Mouse (Mus musculus): ENCODE results near the gene Timm9. TPM values are rescaled to one million over a fixed set of nuclear protein-coding genes. Genes with fewer than 3 reads are reported as not detected.

The Timm9 gene
- polyA plus RNA-seq, 1 experiment from 2014 or later = 60.9 TPM

- H3K27me3 ChIP-seq (ENCODE audit: control insufficient read depth, insufficient read depth, low read length) = no peaks in the 10 kb centered on the region
- H3K9me3 ChIP-seq (ENCODE audit: control insufficient read depth, low read length) = no peaks in the 10 kb centered on the region
- H3K4me3 ChIP-seq (ENCODE audit: low read depth, low read length) = no peak overlapping the region
- H3K4me1 ChIP-seq (replicated peaks; ENCODE audit: control insufficient read depth, insufficient read depth) = 0 out of 2 replicates have a peak, but pooled peaks cover 2% of the 10 kb centered on the region
- no peak overlapping the region for H3K27ac ChIP-seq (replicated peaks)
- TF ChIP-seq CTCF (IDR thresholded peaks at IDR 0.05; ENCODE audit: low read depth) (peak; percentile 50), EP300 (optimal IDR thresholded peaks at IDR 0.05) (no peak)
- no peak overlapping the region for H3K4me2 ChIP-seq (replicated peaks; ENCODE audit: low read depth)
- peaks cover 5% of the 10 kb centered on the region; the same call in 1 of the 2 replicates for H3K36me3 ChIP-seq (ENCODE audit: control insufficient read depth, insufficient read depth, low read length)
- no peak overlapping the region for H3K9ac ChIP-seq (ENCODE audit: low read length)
- DNase-seq (ENCODE audit: low spot score) = no peak
- ATAC-seq (ENCODE audit: low FRiP score, low TSS enrichment) = no peak
- 77% methylated on average over 5 of the region's 5 CpGs for WGBS
These were observed 2.9 kb upstream of the Timm9 start for GRCm38 (mm10) chr12:71139258-71139828.

- H3K9ac ChIP-seq (ENCODE audit: low read length) = peak overlapping the region; percentile 64
- WGBS = 3% methylated on average over 11 of the region's 11 CpGs
- no peaks in the 10 kb centered on the region for H3K27me3 ChIP-seq (ENCODE audit: control insufficient read depth, insufficient read depth, low read length)
- no peaks in the 10 kb centered on the region for H3K9me3 ChIP-seq (ENCODE audit: control insufficient read depth, low read length)
- peak overlapping the region; percentile 93 for H3K4me3 ChIP-seq (ENCODE audit: low read depth, low read length)
- TF ChIP-seq EP300 (optimal IDR thresholded peaks at IDR 0.05) = no peak
- no peak for TF ChIP-seq CTCF (IDR thresholded peaks at IDR 0.05; ENCODE audit: low read depth)
- DNase-seq (ENCODE audit: low spot score) = no peak
- peaks cover 5% of the 10 kb centered on the region; the same call in 1 of the 2 replicates for H3K36me3 ChIP-seq (ENCODE audit: control insufficient read depth, insufficient read depth, low read length)
- H3K4me1 ChIP-seq (replicated peaks; ENCODE audit: control insufficient read depth, insufficient read depth) = 0 out of 2 replicates have a peak, but pooled peaks cover 2% of the 10 kb centered on the region
- ATAC-seq (ENCODE audit: low FRiP score, low TSS enrichment) = no peak
- H3K4me2 ChIP-seq (replicated peaks; ENCODE audit: low read depth) = peak overlapping the region; percentile 87
- no peak overlapping the region for H3K27ac ChIP-seq (replicated peaks)
These were observed 1.2 kb upstream of the Timm9 start for GRCm38 (mm10) chr12:71137686-71138085.

GRCm38 (mm10) chr12:71136974-71137491 is 549 bp upstream of the Timm9 start:
- Histone ChIP-seq H3K36me3 (ENCODE audit: control insufficient read depth, insufficient read depth, low read length) (peaks cover 3% of the 10 kb centered on the region; the same call in 1 of the 2 replicates), H3K4me3 (ENCODE audit: low read depth, low read length) (peak overlapping the region; percentile 93), H3K27ac (replicated peaks) (peak overlapping the region; percentile 80; the same call in 1 of the 2 replicates), H3K9ac (ENCODE audit: low read length) (peak overlapping the region; percentile 88), H3K4me1 (replicated peaks; ENCODE audit: control insufficient read depth, insufficient read depth) (0 out of 2 replicates have a peak, but pooled peaks cover 2% of the 10 kb centered on the region), H3K27me3 (ENCODE audit: control insufficient read depth, insufficient read depth, low read length) (no peaks in the 10 kb centered on the region), H3K4me2 (replicated peaks; ENCODE audit: low read depth) (peak overlapping the region; percentile 95), H3K9me3 (ENCODE audit: control insufficient read depth, low read length) (no peaks in the 10 kb centered on the region)
- WGBS = under 1% methylated on average over 30 of the region's 30 CpGs
- TF ChIP-seq CTCF (IDR thresholded peaks at IDR 0.05; ENCODE audit: low read depth) (no peak), EP300 (optimal IDR thresholded peaks at IDR 0.05) (peak; percentile 87)
- DNase-seq (ENCODE audit: low spot score) = peak; percentile 92
- peak; percentile 77 for ATAC-seq (ENCODE audit: low FRiP score, low TSS enrichment)

GRCm38 (mm10) chr12:71135581-71135980 is 903 bp downstream of the Timm9 start:
- DNase-seq (ENCODE audit: low spot score) (no peak), ATAC-seq (ENCODE audit: low FRiP score, low TSS enrichment) (no peak)
- Histone ChIP-seq H3K9ac (ENCODE audit: low read length) (no peak overlapping the region), H3K27ac (replicated peaks) (no peak overlapping the region), H3K27me3 (ENCODE audit: control insufficient read depth, insufficient read depth, low read length) (no peaks in the 10 kb centered on the region), H3K36me3 (ENCODE audit: control insufficient read depth, insufficient read depth, low read length) (no peaks in the 10 kb centered on the region; the same call in 1 of the 2 replicates), H3K9me3 (ENCODE audit: control insufficient read depth, low read length) (no peaks in the 10 kb centered on the region), H3K4me3 (ENCODE audit: low read depth, low read length) (peak overlapping the region; percentile 93), H3K4me2 (replicated peaks; ENCODE audit: low read depth) (peak overlapping the region; percentile 95), H3K4me1 (replicated peaks; ENCODE audit: control insufficient read depth, insufficient read depth) (0 out of 2 replicates have a peak, but pooled peaks cover 2% of the 10 kb centered on the region)
- WGBS = 26% methylated on average over 5 of the region's 5 CpGs
- TF ChIP-seq EP300 (optimal IDR thresholded peaks at IDR 0.05) (no peak), CTCF (IDR thresholded peaks at IDR 0.05; ENCODE audit: low read depth) (no peak)

- 89% methylated on average over 9 of the region's 9 CpGs for WGBS
- Histone ChIP-seq H3K27ac (replicated peaks) (no peak overlapping the region), H3K27me3 (ENCODE audit: control insufficient read depth, insufficient read depth, low read length) (no peaks in the 10 kb centered on the region), H3K4me3 (ENCODE audit: low read depth, low read length) (no peak overlapping the region), H3K9me3 (ENCODE audit: control insufficient read depth, low read length) (no peaks in the 10 kb centered on the region), H3K36me3 (ENCODE audit: control insufficient read depth, insufficient read depth, low read length) (peaks cover 12% of the 10 kb centered on the region), H3K9ac (ENCODE audit: low read length) (no peak overlapping the region), H3K4me2 (replicated peaks; ENCODE audit: low read depth) (no peak overlapping the region), H3K4me1 (replicated peaks; ENCODE audit: control insufficient read depth, insufficient read depth) (no peaks in the 10 kb centered on the region)
- ATAC-seq (ENCODE audit: low FRiP score, low TSS enrichment) (no peak), DNase-seq (ENCODE audit: low spot score) (no peak)
- no peak for TF ChIP-seq EP300 (optimal IDR thresholded peaks at IDR 0.05)
- no peak for TF ChIP-seq CTCF (IDR thresholded peaks at IDR 0.05; ENCODE audit: low read depth)
These were observed 13.2 kb downstream of the Timm9 start for GRCm38 (mm10) chr12:71123286-71123685.

GRCm38 (mm10) chr12:71122731-71123130 is 13.8 kb downstream of the Timm9 start:
- TF ChIP-seq CTCF (IDR thresholded peaks at IDR 0.05; ENCODE audit: low read depth) = no peak
- TF ChIP-seq EP300 (optimal IDR thresholded peaks at IDR 0.05) = no peak
- DNase-seq (ENCODE audit: low spot score) (no peak), ATAC-seq (ENCODE audit: low FRiP score, low TSS enrichment) (no peak)
- Histone ChIP-seq H3K36me3 (ENCODE audit: control insufficient read depth, insufficient read depth, low read length) (peaks cover 12% of the 10 kb centered on the region), H3K4me2 (replicated peaks; ENCODE audit: low read depth) (no peak overlapping the region), H3K9me3 (ENCODE audit: control insufficient read depth, low read length) (no peaks in the 10 kb centered on the region), H3K4me3 (ENCODE audit: low read depth, low read length) (no peak overlapping the region), H3K9ac (ENCODE audit: low read length) (no peak overlapping the region), H3K27ac (replicated peaks) (no peak overlapping the region), H3K4me1 (replicated peaks; ENCODE audit: control insufficient read depth, insufficient read depth) (no peaks in the 10 kb centered on the region), H3K27me3 (ENCODE audit: control insufficient read depth, insufficient read depth, low read length) (no peaks in the 10 kb centered on the region)
- 82% methylated on average over 10 of the region's 10 CpGs for WGBS

Data from stomach, postnatal 0 days (tissue).